Mouse (Mus musculus): Measurements from ENCODE around the gene Dag1.
"Not testable (repeated sequence)": the region's sequence is repeated elsewhere in the genome, so short reads cannot be mapped to it uniquely, and the experiment has no call there.

The Dag1 gene

DNA sequence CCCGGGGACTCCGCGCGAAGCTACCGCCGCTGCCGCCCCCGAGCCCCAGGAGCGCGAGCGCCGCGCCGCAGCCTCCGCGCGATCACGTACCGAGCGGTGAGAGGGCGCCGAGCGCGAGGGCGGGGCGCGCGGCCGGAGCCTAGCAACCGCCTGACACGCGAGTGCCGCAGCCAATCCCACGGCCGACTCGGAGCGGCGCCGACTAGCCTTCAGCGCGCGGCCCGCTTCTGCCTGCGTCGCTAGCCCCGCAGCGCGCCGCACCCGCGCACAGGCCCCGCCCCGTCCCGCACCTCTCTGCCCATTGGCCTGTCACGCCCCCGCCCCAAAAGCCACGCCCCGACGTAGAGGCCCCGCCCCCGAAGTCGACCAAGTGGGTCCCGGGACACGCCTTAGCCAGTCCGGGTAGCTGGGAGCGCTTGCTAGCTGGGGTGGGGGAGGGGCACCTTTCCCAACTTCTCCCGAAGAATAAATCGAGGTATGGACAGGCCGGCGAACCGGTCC, at the start of gene Dag1:
TSS of gene Dag1 (minus strand) at position 269 of the 501 bp plus-strand sequence.
- no peak for DNase-seq (ENCODE audit: extremely low read depth, low read depth, low spot score)

DNA sequence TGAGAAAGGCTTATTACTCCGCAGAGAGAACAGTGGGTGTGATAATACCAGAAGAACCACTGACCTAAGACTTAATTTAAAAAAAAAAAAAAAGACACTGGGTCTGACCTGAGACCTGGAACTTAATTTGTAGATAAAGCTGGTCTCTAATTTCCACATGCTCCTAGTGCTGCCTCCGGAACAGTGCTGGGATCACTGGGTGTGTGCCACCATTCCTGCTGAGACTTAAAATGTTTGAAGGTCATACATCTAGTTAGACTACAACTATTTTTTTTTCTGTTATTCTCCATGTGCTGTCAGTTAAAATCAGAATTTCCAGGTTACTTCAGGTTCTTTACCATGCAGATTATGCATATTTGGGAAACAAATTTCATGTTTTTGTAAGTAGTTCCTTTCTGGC, 44.4 kb upstream of the Dag1 start:
- no peak for DNase-seq (ENCODE audit: extremely low read depth, low read depth, low spot score)

DNA sequence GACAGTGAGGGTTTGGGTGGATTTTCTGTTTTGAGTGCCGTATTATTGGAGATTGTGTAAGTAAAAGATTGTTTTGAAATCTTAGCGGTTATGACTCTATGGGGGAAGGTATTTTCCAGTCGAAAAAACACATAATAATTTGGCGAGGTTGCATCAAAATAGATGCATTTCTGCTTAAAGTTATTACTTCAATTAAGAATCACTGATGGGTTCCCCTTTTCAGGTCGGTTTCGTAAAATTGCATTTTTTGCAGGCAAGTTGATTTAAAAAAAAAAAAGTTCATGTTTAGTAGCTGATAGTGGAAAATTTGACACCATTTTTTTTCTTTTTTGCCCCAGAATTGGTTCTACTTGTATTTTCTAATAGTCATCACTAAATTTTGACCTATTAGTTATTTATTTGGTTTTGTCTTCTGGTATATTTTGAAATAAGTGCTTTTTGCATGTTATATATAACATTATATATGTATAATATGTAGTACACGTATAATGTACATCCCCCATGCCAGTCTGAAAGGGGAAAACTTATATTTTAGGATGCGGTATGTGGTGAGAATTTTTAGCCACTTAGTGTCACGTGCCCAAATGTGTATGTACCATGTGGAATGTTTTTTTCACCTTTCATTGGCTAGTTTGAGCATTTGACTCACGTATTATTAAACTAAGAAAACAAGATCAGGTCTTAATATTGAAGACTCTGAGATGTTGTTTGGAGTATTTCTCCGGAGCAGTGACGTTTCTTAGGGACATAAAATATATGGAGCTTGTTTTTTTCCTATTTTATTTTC, 43.5 kb upstream of the Dag1 start:
- no peak for DNase-seq (ENCODE audit: extremely low read depth, low read depth, low spot score)

DNA sequence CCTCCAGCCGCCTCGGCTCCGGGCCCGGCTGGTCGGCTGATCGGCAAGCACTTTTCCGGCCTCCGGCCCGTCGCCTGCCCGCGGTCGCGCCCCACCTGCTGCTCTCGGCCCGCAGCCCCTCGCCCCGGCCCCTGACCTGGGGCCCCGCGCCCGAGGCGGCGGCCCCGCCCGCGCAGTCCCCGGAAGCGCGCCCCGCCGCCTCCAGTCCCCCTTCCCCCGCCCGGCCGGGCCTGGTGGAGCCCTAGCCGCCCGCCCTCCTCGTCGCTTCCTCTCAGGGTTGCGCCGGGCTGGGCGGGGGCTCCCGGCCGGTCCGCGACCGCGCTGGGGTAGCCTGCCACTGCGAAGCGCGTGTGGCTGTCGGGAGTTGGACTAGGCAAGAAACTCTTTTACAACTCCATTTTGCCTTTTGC, 42.8 kb upstream of the Dag1 start:
- no peak for DNase-seq (ENCODE audit: extremely low read depth, low read depth, low spot score)

DNA sequence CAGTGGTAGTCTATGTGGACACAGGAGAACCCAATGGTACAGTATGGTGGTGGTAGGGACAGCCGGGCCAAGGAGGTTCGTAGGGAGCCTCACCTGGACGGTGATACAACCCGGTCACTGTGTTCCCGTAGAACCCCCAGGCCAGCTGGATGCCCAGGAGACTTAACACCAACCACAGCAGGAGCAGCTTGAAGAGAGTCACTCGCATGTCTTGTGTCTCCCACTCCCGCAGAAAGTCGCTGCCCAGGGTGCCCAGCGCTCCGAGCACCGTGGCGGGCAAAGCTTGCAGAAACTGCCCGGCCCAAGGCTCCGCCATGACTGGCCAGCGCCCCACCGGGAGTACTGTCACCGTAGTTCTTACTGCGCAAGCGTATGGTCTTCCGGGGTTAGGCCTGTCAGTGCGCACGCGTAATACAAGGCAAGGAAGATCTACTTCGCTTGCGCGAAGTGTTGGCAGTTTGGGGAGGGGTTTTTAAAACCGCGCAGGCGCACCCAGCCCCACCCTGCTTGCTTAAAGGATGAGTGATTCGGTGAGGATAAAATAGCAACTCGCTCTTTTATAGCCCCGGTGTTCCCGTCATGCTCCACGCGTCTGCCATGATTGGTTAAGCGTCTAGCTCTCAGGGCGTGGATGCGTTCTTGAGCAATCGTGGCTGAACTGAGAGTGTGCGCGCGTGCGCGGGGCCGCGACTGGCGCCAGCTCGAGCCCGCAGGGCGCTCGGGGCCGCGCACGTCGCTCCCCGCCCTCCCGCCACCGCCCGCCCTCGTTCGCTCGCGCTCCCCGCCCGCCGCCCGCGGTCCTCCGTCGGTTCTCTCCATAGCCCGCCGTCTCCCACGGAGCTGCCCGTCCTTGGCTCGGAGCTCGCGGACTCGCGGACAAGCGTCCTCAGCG, 42.1 kb upstream of the Dag1 start, which contains the start of the genes Rhoa and Tcta:
TSS of gene Rhoa (plus strand) at position 501 of the 892 bp plus-strand sequence.
TSS of gene Tcta (minus strand) at position 532 of the 892 bp plus-strand sequence.
- peak; percentile 95 for DNase-seq (ENCODE audit: extremely low read depth, low read depth, low spot score)

DNA sequence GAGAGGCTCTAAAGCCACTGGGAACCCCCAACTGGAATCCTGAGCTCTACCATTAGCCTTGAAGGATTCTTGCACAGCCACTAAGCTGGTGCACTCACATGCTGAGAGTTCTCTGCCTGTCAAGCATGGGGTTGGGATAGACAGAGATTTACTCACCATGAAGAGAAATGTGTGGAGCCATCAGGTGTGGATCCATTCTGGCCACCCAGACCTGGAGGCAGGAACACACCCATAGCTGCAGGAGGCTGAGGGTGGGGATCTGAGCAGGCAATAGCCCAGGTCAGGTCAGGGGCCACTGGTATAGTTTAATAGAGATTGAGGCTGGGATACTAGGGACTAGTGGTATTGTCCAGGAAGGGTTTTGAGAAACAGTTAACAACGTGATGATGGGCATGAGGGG, 41.4 kb upstream of the Dag1 start:
- no peak for DNase-seq (ENCODE audit: extremely low read depth, low read depth, low spot score)

DNA sequence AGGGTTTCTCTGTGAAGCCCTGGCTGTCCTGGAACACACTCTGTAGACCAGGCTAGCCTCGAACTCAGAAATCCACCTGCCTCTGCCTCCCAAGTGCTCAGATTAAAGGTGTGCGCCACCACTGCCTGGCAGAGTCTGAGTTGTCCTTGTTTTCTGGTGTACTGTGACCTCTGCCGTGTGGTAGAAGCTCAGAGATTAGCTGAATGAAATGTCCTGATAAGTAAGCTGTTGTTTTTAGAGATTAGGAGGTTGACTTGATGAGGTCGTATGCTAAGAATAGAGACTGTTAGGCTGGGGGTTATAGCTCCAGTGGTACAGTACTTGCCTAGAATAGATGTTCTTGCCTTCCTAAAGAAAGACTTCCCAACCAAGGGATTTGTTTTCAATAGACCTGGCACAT, 41.0 kb upstream of the Dag1 start:
- DNase-seq (ENCODE audit: extremely low read depth, low read depth, low spot score): no peak

DNA sequence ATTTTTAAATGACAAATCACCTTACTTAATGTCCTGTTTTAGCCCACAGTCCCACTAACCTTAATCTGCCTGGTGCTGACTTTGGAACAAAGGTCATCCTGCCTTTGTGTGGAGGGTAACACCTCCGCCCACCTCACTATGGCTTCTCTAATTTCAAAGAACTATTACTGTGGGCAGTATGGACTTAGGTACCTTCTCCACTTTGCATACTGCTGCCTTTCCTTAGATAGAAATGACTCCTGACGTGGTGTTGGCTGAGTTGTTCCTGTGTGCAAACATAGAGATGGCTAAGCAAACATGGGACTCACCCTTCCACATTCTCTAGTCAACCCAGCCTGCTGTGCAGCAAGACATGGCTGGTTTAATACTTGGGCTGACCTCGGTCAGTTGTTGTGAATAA, 38.1 kb upstream of the Dag1 start:
- no peak for DNase-seq (ENCODE audit: extremely low read depth, low read depth, low spot score)

DNA sequence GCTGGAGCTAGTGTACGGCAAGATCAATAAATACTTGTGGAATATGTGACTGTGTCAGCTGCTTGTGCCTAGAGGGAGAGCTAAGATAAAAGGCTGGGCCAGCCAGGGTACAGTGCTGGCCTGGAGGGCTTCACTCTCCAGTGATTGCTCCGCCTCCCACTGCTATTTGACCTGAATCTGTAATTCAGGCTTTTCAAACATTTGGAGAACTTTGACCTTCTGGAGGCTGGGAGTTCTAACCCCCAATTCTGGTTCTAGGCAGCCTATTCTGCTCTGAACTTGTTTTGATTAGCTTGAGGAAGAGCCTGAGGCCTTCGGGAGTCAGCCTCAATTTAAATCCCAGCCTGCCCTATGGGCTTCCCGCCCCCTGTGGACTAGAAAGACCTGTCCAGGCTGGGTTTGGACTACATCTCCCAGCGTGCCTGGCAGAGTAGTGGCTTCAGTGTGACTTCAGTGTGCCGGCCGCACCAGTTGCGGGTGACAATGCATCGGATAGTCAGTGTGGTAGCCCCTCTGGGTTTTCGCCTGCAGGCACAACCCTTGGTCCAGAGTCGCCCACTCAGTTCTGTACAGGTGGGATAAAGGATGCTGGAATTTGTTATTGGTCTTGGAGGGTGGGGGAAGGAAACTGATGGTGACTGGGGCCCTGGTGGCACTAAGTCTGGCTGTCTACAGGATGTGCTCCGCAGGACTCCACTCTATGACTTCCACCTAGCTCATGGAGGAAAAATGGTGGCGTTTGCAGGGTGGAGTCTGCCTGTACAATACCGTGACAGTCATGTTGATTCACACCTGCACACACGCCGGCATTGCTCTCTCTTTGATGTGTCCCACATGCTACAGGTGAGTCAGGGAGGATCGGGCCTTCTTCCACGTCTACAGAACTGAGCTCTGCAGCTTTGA, 32.9 kb upstream of the Dag1 start, which contains the start of gene Amt:
TSS of gene Amt (plus strand) at position 401 of the 903 bp plus-strand sequence.
- DNase-seq (ENCODE audit: extremely low read depth, low read depth, low spot score): no peak

DNA sequence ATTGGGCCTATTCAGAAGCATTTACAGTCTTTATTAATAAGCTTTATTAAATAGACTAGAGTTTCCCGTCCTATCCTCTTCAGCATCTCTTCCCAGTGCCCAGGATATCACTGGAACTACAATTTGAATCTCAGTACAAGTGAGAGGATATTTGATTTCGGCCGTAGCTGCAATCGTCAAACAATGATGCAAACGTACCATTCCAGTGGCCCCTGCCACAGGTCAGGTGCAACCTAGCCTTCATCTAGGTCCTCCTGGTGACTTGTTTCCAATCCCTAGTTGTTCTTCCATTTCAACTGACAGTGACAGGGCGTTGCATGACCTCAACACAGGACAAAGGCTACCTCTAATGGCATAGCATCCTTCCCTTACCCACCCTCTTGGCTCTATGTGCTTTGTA, 27.0 kb upstream of the Dag1 start:
- DNase-seq (ENCODE audit: extremely low read depth, low read depth, low spot score): no peak

DNA sequence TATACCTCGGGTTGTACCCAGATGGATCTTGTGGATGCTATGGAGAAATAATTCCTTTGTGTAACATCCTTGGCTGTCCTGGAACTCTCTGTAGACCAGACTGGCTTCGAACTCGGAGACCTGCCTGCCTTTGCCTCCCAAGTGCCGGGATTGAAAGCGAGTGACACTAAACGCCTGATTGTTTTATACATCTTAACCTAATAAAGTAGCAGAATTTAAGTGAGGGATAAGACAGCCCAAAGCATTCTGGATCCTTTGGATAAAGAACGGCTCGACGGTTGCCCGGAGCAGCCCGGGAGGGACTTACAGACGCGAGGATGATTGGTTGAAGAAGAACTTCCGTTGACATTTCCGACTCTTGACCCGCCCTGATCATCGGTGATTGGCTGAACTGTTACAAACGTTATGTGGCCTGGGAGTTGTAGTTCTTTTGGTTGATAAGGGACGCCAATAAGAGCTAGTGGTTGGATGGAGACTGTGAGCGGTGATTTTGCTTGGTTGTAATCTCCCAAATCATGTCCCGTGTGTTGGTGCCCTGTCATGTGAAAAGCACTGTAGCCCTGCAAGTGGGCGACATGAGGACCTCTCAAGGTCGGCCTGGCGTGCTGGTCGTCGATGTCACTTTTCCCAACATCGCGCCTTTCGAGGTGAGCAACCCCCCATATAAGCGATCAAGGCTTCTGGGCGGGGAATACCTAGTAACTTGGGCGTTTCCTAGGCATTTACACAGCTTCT, 26.4 kb upstream of the Dag1 start, which contains the start of gene Nicn1:
TSS of gene Nicn1 (plus strand) at position 414 of the 735 bp plus-strand sequence.
- peak; percentile 63 for DNase-seq (ENCODE audit: extremely low read depth, low read depth, low spot score)

DNA sequence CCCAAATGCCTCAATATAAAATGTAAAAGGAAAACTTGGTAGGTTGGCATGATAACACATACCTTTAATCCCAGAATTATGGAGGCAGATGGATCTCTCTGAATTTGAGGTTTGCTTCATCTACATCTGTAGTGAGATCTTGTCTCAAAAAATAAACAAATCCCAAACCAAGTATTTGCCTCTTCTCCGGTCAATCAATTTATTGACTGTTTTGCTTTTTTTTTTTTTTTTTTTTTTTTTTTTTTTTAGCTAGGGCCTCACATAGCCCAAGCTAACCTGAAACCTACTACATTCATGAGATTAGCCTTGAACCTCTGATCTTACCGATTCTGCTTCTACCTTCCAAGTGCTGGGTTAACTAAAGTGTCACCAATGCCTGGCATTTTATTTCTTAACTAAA, 25.6 kb upstream of the Dag1 start:
- DNase-seq (ENCODE audit: extremely low read depth, low read depth, low spot score): no peak

DNA sequence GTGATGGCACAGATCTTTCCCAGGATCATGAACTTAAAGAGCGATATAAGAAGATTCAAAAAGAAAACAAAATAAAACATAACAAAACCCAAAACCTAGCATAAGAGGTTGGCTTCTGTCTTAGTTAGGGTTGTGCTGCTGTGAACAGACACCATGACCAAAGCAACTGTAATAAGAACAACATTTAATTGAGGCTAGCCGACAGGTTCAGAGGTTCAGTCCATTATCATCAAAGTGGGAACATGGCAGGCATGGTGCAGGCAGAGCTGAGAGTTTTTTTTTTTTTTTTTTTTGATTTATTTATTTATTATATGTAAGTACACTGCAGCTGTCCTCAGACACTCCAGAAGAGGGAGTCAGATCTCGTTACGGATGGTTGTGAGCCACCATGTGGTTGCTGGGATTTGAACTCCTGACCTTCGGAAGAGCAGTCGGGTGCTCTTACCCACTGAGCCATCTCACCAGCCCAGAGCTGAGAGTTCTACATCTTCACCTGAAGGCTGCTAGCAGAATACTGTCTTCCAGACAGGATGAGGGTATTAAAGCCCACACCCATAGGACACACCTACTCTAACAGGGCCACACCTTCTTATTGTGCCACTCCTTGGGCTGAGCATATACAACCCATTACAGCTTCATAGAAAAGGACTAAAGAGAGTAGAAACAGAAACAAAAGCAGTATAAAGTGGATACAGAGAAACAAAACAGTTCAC, 23.9 kb upstream of the Dag1 start:
- DNase-seq (ENCODE audit: extremely low read depth, low read depth, low spot score): not testable (repeated sequence)

DNA sequence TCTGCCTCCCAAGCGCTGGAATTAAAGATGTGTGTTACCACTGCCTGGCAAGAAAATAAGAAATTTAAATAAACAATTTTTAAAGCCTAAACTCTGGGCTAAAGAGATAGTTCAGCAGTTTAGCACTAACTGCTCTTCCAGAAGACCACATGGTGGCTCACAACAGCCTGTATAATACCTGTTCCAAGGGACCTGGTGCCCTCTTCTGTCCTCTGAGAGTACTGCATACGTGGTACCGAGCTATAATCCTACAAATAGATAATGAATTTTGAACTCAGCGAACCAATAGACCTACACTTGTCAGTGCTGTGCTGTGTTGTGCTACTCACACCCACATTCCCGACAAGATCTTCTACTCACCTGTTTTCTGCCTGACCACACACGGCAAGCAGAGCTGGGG, 20.7 kb upstream of the Dag1 start:
- no peak for DNase-seq (ENCODE audit: extremely low read depth, low read depth, low spot score)

DNA sequence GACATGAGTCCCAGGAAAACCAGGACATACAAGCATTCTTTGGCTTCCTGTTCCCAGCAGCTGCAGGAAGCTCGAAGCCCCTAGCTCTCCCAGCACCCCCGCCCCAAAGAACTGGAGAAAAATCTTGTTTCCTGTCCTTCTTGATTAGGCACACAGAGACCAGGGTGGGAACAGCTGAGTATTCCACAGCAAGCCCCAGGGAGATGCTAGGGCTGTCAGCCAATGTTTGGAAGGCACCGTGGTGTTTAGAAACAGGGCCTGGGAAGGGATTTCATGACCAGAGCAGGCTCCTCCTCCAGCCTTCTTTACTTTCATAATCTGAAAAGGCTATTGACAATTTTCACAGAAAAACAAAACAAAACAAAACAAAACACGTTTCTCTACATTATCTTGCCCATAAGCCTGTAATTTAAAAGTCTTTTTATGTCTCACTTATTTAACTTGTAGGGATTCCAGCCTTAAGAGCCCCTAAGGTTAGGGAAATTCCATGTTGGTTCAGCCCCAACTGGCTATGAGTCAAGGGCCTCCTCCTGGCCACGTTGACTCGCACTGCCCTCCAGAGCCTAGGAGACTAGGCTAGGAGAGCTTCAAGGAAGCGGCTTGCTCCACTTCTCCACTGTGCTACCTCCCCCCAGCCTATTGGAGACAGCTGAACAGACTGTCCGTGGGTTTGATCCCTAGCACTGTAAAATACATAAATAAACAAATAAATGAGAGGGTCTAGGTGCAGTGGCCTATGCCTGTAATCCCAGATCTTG, 16.5 kb upstream of the Dag1 start:
- DNase-seq (ENCODE audit: extremely low read depth, low read depth, low spot score): no peak

DNA sequence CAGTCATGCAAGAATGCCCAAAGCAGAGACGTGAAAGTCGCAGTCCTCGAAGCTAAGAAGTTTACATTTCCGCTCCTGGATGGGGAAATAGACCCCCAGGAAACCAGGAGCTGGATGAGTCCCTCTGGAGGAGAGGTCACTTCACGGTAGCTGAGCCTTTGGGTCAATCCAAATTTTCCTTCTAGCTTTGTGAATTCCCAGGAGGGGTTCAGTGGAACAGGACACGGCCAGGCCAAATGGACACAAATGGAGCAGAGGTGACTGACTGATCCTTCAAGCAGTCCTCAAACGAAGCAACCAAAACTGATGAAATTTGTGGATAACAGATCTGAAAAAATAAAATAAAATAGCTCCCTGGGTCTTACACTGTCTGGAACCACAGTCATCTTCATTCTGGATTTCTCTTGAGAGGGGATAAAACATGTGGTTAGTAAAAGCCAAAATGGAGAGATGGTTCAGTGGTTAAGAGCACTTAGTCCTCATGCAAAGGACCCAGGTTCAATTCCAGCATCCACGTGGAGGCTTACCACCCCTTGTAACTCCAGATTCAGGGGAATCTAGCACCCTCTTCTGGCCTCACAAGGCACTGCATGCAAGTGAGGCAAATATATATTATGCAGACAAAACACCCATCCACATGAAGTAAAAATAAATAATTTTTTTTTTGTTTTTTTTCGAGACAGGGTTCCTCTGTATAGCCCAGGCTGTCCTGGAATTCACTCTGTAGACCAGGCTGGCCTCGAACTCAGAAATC, 15.1 kb upstream of the Dag1 start:
- DNase-seq (ENCODE audit: extremely low read depth, low read depth, low spot score): no peak

DNA sequence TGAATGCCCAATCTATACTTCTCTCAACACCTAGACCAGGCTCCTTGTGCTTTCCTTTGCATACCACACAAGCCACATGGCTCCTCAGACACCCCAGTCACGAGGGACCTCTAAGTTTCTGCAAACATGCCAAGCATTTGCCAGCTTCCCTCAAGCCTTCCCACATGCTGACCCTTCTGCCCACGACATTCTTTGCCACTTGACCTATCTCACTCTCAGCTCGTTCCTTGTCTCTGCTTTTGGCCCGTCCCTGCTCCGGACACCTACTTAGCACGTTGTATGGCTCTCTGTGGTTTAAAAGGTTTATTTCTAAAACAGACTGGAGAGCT, 11.5 kb upstream of the Dag1 start:
- DNase-seq (ENCODE audit: extremely low read depth, low read depth, low spot score): no peak
